Mouse (Mus musculus): ENCODE measurements at regions not wholly inside any gene's neighbourhood (a gene's known extent, or its start where the extent isn't known, plus 50 kb on each side); places are given as distances from the start of the nearest gene placed in this dataset.
A peak's percentile ranks its signal among the peaks of the same experiment; 100 is the strongest.

DNA sequence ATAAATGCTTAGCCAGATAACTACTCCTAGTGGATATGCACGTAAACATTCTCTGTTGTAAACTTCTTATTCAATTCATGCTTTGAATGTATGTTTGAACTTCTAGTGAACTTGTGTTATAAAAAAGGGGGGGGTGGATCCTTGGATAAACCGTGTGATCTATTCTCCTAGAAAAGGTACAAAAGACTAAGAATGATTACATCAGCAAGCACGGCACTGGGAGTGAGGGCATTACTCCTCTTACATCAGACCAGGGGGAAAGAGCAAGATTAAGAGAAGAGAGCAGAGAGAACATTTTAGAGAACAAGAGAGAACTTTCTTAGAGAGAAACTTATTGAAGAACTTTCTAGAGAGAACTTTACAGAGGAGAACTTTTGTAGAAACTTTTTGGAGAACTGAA is 442.6 kb upstream of the Kcnab2 start:
- DNase-seq: no peak

DNA sequence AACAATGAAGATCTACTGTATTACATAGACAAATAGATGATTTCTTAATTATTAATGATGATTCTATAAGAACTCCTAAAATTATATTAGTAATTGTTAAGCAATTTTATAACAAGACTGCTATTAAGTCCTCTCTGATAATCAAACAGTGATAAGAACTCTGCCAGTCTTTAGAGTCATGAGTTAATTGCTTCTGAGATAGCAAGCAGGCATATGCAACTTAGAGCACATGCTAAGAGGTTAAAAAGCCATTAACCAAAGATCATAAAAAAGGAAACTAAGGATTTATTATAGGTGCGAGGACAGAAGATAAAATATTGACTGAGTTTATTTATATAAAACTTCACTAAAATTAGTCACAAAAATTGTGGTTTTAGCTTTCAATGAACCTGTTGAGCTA is 442.2 kb upstream of the Kcnab2 start:
- no peak for DNase-seq

DNA sequence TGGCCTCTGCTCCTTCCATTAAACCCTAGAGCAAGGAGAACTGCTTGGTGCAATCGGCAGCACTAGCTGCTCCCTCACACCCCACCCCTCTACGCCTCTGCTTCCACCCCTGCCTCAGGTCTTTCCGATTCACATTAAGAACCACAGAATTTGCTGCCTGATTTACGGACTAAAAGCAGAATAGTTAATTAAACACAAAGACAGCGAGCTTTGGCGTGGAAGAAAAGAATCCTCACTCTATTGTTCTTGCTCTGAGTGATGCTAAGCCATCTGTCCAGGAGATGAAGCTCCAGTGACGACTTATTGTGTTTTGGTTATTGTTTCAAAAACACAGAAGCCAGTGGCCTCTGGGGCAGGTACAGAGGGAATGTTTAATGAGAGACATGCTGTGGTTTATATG is 438.9 kb upstream of the Kcnab2 start:
- DNase-seq: no peak

DNA sequence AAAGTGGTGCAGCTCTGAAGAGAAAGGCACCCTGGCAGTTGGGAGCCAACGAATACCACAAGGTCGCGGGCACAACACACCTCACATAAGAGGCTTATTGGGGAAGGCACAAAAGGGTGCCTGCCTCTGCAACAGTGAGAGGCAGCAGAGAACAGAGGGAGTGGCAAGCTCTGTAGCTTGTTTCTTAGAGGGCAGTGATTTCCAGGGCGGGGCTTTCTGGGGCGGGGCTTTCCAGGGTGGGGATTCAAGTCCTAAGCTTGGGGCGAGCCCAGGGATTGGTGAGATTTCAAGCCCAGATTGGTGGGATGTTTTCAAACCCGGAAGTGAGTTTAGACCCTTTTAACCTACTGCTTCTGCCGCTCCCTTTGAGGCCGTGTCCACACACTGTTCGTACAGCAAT is 435.8 kb upstream of the Kcnab2 start:
- DNase-seq: no peak

DNA sequence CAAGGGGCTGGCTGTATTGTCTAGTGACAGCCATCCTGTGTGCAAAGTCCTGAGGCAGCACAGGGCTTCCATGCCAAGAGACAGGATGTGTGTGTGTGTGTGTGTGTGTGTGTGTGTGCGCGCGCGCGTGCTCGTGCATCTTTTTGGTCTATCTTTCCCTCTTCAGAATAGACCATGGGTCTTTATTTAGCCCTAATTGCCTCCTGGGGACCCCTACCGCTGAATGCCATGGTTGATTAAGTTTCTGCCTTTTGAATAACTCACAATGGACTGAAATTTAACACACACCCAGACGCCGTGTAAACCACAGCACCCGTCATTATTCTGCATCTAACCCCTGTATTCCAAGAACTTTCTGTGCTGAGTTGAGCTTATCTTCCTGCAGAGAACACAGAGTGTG is 435.2 kb upstream of the Kcnab2 start:
- DNase-seq: no peak

DNA sequence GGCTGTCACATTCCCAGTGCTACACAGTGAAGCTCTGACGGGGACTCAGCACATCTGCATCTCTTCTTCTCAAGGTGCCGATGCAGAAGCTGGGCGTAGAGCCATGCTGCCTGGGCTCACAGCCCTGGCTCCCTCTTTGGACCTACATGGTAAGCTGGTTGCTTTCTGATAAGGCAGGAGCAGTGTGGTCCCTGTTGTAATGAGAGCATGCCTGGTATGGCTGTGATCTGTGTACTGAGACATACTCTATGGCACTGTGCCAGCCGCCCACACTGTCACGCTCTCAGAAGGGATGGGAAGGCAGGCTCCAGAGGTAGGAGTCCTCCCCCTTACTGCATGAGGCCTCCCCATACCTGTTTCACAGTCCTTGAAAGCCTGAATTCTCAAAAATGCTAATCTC is 430.6 kb upstream of the Kcnab2 start:
- no peak for DNase-seq

DNA sequence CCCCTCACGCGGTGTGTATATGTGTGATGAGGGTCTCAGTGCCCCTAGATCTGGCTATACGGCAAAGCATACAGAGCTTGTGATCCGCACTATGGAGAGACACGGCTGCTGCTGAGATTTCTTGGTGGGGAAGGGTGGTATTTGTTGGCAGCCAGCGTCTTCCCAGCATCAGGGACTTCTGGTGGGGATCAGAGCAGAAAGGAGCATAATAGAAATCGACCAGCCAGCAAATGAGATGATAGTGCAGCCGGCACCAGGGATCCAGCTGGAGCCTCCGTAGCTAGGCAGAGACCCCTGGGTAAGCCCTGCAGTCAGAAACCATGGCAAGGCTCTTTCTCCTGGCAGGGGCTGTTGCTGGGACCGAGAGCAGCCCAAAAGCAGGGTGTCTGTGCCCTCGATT is 425.2 kb upstream of the Kcnab2 start:
- no peak for DNase-seq

DNA sequence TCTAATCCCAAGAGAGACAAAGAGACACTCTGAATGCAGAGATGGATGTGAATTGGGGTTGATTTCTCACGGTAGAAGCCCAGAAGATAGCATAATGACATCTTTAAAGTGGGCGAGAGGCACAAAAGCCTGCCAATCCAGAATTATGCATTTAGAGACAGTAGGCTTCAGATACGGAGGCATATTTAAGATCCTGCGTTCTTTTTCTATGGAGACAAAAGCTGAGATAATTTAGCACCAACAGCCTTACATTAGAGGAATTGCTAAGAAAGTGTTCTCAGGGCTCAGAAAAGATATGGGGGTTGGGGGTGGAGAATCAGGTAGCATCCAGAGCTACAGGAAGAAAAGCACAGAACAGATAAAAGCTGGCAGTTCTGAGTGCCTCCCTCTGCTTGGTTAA is 422.4 kb upstream of the Kcnab2 start:
- no peak for DNase-seq

DNA sequence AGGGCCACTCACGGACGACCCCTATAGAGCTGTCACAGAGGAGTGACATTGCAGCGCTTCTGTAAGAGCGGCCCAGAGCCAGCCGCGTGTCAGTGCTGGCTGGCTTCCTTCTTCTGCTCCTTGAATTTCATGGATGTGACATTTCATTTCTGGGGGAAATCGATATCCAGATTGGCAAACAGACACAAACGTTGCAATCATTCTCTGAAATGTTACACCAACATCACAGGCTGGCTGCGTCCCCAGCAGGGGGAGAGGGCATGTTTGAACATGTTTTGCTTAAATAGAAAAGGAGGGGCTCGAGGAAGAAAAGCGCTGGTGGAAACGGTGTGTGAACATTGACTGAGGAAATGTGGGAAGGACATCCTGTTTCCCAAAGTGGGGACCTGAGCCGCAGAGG is 417.4 kb upstream of the Kcnab2 start:
- no peak for DNase-seq

DNA sequence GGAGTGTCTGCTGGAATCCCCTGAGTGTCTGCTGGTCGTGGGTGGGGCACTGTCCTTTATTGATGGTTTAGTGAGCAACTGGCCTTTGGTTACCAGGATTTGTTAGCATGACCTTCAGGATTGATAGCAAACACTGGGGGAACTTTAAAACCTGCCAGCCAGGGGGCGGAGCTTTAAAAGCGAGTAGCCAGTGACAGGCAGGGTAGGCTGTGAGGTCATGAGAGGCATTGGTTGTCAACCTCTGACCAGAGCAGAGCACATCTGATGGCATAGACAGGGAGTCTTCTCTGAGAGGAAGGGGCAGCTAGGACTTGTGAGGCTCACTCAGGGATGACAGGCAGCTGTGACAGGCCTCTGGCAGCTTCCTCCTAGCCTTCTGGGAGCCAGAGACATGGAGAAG is 415.3 kb upstream of the Kcnab2 start:
- peak; percentile 40 for DNase-seq

DNA sequence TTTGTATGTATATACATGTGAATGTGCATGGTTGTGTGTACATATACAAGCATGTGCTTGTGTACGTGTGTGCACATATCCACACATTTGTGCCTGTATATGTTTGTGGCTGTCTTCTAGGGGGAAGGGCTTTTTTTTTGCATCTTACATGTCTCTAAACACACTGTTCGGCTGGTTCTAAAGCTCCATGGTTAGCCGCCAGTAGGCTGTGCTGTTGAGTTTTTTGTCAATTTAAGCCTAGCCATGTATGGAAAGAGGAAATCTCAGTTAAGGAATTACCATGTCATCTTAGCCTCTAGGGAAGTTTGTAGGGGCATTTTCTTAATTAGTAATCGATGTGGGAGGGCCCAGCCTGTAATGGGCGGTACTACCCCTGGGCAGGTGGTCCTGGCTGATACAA is 411.5 kb upstream of the Kcnab2 start:
- DNase-seq: no peak

DNA sequence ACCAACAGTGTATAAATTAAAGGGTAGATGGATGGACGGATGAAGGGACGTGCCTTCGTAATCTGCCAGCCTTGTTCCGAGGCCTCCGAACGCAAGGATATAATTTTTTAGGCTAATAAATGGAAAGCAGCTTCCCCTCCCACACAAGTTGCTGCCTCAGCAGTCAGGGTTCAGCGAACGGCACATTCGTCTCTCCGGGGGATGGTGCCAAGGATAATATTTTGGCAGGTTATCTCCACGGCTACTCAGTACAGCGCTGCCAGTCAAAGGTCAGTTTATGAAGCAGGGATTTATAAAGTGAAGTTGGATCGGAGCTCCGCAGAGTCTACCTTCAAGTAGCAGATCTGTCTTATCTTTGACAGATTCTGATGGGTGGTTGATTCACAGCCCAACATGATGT is 410.6 kb upstream of the Kcnab2 start:
- DNase-seq: no peak

DNA sequence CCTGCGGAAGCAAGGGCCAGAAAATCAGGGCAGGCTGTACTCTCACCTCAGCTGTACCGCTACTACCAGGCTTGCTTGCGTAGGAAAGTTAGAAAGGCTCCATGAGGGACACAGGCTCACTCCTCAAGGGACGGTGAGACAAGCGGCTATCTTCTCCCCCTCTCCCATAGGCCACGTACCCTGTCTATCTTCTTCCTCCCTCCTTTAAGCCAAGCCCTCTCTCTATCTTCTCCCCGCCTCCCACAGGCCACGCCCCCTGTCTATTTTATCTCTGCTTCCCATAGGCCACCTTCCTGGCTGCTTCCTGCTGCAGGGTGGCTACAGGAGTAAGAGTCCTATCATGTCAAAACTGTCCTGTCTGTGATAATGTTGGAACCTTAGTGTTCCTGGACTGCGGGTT is 409.1 kb upstream of the Kcnab2 start:
- peak; percentile 36 for DNase-seq

DNA sequence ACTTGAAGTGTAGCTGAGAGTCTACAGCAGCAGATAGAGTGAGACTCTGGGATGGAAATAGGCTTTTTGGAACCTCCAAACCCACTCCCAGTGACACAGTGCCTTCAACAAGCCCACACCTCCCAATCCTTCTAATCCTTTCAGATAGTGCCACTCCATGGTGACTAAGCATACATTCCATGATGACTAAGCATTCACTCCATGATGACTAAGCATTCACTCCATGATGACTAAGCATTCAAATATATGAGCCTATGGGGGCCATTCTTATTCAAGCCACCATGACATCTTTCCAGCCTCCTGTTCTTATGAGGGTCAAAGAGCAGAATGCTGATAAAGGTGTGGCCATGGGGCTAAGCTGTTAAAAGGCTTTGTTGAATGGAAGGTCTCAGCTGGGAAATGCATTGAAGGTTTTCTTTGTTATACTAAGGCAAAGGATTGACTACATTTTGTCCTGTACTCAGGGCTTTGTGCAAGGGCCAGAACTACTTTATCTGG is 403.8 kb upstream of the Kcnab2 start:
- DNase-seq: no peak

DNA sequence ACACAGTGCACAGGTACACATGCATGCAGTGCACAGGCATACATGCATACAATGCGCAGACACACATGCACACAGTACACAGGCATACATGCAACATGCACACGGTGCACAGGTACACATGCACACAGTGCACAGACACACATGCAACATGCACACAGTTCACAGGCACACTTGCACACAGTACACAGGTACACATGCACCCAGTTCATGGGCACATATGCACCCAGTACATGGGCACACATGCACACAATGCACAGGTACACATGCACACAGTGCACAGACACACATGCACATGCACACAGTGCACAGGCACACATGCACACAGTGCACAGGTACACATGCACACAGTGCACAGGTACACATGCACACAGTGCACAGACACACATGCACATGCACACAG is 402.7 kb upstream of the Kcnab2 start:
- DNase-seq: no peak

DNA sequence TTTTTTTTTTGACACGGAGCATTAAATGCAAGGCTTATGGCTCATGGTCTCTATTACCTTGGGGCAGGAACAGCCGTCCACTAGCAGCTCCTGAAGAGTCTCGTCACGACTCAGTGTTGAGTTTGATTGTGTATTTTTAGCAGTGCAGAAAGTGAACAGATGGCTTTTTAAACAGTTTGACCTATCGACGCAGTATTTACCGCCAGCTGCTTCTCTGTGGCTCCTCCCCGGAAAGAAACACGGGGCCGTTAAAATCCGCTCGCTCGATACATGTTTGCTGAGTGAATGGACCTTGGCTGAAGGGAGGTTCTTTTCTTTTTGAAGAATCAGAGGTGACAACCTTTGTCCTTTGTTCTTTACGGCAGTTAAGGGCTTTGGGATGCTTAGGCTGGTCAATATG is 401.3 kb upstream of the Kcnab2 start:
- DNase-seq: peak; percentile 16

DNA sequence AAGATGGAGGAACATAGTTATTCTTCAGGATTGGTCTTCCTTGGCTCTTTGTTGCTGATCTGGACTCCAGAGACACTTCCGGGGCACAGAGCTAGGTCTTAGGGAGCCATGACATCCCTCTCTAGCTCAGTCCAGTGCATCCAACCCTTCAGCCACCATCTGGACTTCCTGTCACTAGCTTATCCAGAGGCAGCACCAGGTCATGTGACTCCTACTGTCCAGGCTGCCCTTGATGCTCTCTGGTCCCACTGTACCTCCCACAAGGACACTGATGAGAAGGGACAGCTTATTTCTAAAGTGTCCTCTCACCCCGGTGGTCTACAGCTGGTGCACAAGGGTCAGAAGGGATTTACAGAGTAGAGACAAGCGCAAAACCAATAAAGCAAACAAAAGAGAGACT is 400.7 kb upstream of the Kcnab2 start:
- DNase-seq: no peak

DNA sequence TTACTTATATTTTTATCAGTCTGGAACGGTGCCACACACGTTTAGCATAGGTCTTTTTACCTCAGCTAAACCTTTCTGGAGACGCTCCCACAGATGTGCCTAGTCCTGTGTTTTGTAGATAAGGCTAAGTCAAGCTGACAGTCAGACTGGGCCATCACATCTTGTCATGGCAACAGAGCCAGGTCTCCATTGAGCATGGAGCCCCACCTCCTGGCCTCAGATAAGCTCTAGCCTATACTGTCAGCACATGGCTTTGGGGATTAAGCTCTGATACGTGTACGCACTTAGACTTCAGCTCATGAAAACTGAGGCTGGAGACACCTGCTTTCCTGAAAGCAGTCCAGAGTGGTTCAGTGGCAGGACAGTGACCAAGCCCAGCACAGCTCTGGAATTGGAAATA is 392.4 kb upstream of the Kcnab2 start:
- DNase-seq: no peak

DNA sequence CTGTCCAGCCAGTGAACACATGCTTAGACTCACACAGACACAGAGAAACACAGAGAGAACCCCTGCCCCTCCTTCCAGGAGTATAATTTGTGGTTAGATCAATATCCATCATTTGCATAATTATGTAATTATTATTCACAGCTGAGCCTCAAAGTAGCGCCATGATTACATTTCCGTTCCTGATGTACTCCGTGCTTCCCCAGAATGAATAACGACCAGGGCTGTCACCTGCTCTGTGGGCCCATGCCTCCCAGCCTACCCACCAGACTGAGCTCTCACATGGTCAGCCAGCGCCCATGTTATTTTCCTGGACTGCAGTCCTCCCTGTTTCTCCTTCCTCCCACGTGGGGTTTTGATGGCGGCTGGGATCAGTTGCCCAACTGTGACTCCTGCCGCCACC is 388.2 kb upstream of the Kcnab2 start:
- no peak for DNase-seq

DNA sequence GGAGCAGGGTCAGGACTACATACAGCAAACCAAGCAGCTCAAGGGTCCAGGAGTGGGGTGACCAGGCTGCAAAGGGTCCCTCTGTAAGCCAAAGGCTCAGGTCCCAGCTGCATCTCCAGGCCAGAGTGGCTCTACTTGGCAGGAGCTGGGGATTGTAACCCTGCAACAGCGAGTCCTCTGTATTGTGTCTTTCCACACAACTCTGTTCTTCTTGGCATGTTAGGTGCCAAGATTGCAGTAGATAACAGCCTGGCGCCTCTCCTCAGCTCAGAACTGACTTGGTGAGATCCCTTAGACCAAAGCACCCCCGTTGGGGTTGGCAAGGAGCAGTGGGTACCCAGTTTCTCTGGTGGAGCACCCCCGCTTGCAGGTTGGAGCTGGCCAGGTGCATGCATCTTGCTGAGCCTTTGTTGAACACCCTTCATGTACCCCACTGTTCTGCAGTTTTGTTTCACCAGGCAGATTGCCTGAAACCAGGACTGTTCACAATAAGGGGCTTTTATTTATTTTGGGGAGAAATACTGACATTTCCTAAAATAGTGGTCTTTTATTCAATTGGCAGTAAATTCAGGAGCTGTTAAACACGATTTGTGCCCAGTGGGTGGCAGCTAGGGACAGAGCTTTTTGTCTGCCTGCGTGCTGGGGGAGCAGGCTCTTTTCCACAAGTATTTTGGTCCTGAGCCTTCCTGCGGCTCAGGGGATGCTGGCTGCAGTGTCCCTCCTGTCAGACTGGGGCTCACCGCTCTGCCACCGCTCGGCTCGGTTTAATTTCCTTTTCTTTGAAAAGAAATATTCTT is 385.3 kb upstream of the Kcnab2 start:
- DNase-seq: no peak

DNA sequence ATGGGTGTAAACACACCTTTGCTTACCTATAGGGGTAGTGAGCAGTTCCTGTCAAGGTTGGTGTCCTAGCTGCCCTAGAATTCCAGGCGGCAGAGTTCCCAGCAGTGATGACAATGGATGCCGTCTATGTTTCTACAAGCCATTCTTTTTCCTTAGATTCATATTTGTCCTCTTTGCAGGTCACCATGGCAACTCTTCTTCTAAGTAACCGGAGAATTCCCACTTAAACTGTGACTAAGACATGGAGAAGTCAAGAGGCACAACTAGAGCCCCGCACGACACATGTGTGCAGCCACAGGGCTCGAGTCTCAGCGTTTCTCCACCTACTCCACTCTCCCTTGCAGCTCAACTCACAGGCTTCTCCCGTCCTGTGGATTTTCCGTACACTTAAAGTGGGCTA is 381.5 kb upstream of the Kcnab2 start:
- no peak for DNase-seq

DNA sequence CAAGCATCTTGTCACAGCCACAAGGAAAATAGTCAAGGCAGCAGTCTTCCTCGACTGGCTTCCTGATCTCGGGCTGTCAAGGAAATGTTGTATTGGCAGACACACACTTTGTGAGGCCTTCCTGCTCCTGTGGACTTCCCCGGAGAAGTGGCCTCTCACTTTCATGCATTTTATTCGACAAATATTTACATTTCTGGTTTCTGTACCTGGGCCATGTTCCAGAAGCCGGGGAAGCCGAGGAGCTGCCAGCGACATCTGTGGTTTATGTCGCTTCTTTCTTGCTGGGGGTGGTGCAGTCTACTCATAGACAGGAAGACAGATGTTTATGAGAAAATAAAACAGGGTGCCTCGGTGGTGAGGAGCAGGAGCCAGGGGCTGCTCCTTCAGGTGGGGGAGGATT is 372.5 kb upstream of the Kcnab2 start:
- no peak for DNase-seq

DNA sequence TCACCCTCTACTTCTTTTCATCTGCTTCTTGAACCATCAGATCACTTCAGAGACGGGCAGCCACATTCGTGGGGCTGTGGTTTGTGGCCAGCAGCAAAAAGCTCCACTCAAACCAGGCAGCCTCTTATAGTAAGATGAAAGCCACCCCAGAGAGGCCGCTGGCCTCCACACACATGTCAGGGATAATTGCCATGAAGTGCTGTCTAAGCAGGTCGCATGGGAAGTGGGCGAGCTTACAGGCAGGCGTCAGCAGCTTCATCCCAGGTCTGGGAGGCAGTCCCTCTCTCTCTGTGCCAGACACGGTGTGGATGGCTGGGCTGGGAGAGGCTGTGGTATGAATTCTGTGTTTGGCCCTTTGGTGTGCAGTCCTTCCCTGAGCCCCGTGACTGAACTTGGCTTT is 358.4 kb upstream of the Kcnab2 start:
- no peak for DNase-seq

DNA sequence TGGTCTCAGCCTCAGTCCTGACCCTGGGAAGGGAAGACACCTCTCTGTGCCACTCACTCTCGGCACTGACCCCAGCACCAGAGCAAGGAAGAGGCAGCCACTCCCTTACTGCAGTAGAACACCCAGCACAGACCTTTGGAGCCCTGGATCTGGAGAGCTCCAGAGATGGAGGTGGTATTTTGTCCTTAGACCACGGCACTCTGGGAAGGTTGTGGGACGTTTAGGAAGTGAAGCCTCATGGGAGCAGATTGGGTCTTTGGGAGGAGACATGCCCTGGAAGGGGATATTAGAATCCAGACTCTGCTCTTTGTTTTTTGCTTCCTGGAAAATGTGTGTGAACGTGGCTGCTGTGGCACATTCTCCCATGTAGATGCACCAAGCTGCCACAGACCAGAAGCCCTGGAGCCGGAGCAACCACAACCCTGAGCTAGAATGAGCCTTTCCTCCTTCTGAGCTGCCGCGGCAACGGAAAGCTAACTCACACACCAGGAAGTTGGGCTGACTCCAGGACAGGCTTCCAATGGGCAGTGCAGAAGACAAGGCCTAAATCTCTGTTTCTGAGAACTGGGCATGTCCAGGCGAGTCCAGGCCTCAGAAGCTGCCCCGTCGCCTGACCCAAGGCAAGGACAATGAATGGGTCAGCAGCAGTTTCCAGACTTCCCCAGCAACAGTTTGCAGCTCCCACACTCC is 356.9 kb upstream of the Kcnab2 start:
- no peak for DNase-seq

Data from liver (tissue).